Mouse (Mus musculus) heart, postnatal 0 days (tissue): ENCODE measurements around the gene Ddx10.

ENCODE experiments used
- CTCF ChIP-seq: IDR thresholded peaks from 2 replicates; pipeline ENCODE4 v1.5.1; 2016; ENCODE audit warnings: antibody characterized with exemption, control low read depth, low read depth
- EP300 ChIP-seq: IDR thresholded peaks from 2 replicates; pipeline ENCODE4 v1.6.1; 2016; ENCODE audit warnings: antibody characterized with exemption, low read depth

- TF ChIP-seq CTCF (no peak), EP300 (no peak)
Observed at GRCm38 (mm10) chr9:53208283-53208682, 39.6 kb downstream of the Ddx10 start.
